Mouse (Mus musculus): Measurements from ENCODE around the gene Nfib. TPM values are rescaled to one million over a fixed set of nuclear protein-coding genes. Genes with fewer than 3 reads are reported as not detected.

Gene Nfib
- polyA plus RNA-seq, 1 experiment from 2014 or later = 72.0 TPM

- WGBS = 91% methylated on average over 10 of the region's 10 CpGs
- Histone ChIP-seq H3K27me3 (ENCODE audit: control insufficient read depth, insufficient read depth, low read length) (no peaks in the 10 kb centered on the region), H3K4me1 (ENCODE audit: control insufficient read depth, insufficient read depth, low read length) (no peaks in the 10 kb centered on the region), H3K36me3 (ENCODE audit: control insufficient read depth, insufficient read depth, low read length) (no peaks in the 10 kb centered on the region), H3K4me2 (ENCODE audit: low read length) (no peak overlapping the region), H3K9ac (replicated peaks; ENCODE audit: low read length) (no peak overlapping the region), H3K9me3 (ENCODE audit: control insufficient read depth, low read length) (no peaks in the 10 kb centered on the region), H3K4me3 (replicated peaks; ENCODE audit: low read depth, low read length) (no peak overlapping the region), H3K27ac (replicated peaks; ENCODE audit: low read depth, low read length) (no peak overlapping the region)
- DNase-seq (no peak), ATAC-seq (ENCODE audit: low FRiP score, low TSS enrichment) (no peak)
These were observed 155.7 kb downstream of the Nfib start for GRCm38 (mm10) chr4:82549762-82550380.

GRCm38 (mm10) chr4:82548247-82548646, 157.3 kb downstream of the Nfib start:
- Histone ChIP-seq H3K27ac (replicated peaks; ENCODE audit: low read depth, low read length) (no peak overlapping the region), H3K27me3 (ENCODE audit: control insufficient read depth, insufficient read depth, low read length) (no peaks in the 10 kb centered on the region), H3K4me1 (ENCODE audit: control insufficient read depth, insufficient read depth, low read length) (no peaks in the 10 kb centered on the region), H3K9me3 (ENCODE audit: control insufficient read depth, low read length) (no peaks in the 10 kb centered on the region), H3K36me3 (ENCODE audit: control insufficient read depth, insufficient read depth, low read length) (no peaks in the 10 kb centered on the region), H3K4me3 (replicated peaks; ENCODE audit: low read depth, low read length) (no peak overlapping the region), H3K9ac (replicated peaks; ENCODE audit: low read length) (no peak overlapping the region), H3K4me2 (ENCODE audit: low read length) (no peak overlapping the region)
- 98% methylated on average over 1 of the region's 1 CpGs for WGBS
- DNase-seq = no peak
- ATAC-seq (ENCODE audit: low FRiP score, low TSS enrichment) = no peak

- ATAC-seq (ENCODE audit: low FRiP score, low TSS enrichment) (no peak), DNase-seq (no peak)
- Histone ChIP-seq H3K9me3 (ENCODE audit: control insufficient read depth, low read length) (no peaks in the 10 kb centered on the region), H3K27me3 (ENCODE audit: control insufficient read depth, insufficient read depth, low read length) (peaks cover 8% of the 10 kb centered on the region), H3K4me3 (replicated peaks; ENCODE audit: low read depth, low read length) (no peak overlapping the region), H3K4me2 (ENCODE audit: low read length) (no peak overlapping the region), H3K4me1 (ENCODE audit: control insufficient read depth, insufficient read depth, low read length) (0 out of 2 replicates have a peak, but pooled peaks cover under 1% of the 10 kb centered on the region), H3K9ac (replicated peaks; ENCODE audit: low read length) (no peak overlapping the region), H3K36me3 (ENCODE audit: control insufficient read depth, insufficient read depth, low read length) (no peaks in the 10 kb centered on the region), H3K27ac (replicated peaks; ENCODE audit: low read depth, low read length) (no peak overlapping the region)
- 75% methylated on average over 3 of the region's 3 CpGs for WGBS
These were observed 161.6 kb downstream of the Nfib start for GRCm38 (mm10) chr4:82543936-82544335.

- H3K4me2 ChIP-seq (ENCODE audit: low read length) = no peak overlapping the region
- 34% methylated on average over 4 of the region's 4 CpGs for WGBS
- no peaks in the 10 kb centered on the region for H3K9me3 ChIP-seq (ENCODE audit: control insufficient read depth, low read length)
- no peak overlapping the region for H3K4me3 ChIP-seq (replicated peaks; ENCODE audit: low read depth, low read length)
- DNase-seq (no peak), ATAC-seq (ENCODE audit: low FRiP score, low TSS enrichment) (no peak)
- H3K9ac ChIP-seq (replicated peaks; ENCODE audit: low read length) = no peak overlapping the region
- H3K27ac ChIP-seq (replicated peaks; ENCODE audit: low read depth, low read length) = no peak overlapping the region
- H3K4me1 ChIP-seq (ENCODE audit: control insufficient read depth, insufficient read depth, low read length) = peaks cover 6% of the 10 kb centered on the region; the same call in 1 of the 2 replicates
- H3K27me3 ChIP-seq (ENCODE audit: control insufficient read depth, insufficient read depth, low read length) = peaks cover 13% of the 10 kb centered on the region
- H3K36me3 ChIP-seq (ENCODE audit: control insufficient read depth, insufficient read depth, low read length) = no peaks in the 10 kb centered on the region
These were observed 162.2 kb downstream of the Nfib start for GRCm38 (mm10) chr4:82543398-82543740.

GRCm38 (mm10) chr4:82542656-82543397, 162.7 kb downstream of the Nfib start:
- 62% methylated on average over 10 of the region's 10 CpGs for WGBS
- ATAC-seq (ENCODE audit: low FRiP score, low TSS enrichment) (no peak), DNase-seq (no peak)
- no peaks in the 10 kb centered on the region for H3K36me3 ChIP-seq (ENCODE audit: control insufficient read depth, insufficient read depth, low read length)
- H3K4me1 ChIP-seq (ENCODE audit: control insufficient read depth, insufficient read depth, low read length) = peaks cover 6% of the 10 kb centered on the region; the same call in 1 of the 2 replicates
- no peaks in the 10 kb centered on the region for H3K9me3 ChIP-seq (ENCODE audit: control insufficient read depth, low read length)
- no peak overlapping the region for H3K27ac ChIP-seq (replicated peaks; ENCODE audit: low read depth, low read length)
- H3K4me2 ChIP-seq (ENCODE audit: low read length) = no peak overlapping the region
- H3K27me3 ChIP-seq (ENCODE audit: control insufficient read depth, insufficient read depth, low read length) = peaks cover 15% of the 10 kb centered on the region
- no peak overlapping the region for H3K4me3 ChIP-seq (replicated peaks; ENCODE audit: low read depth, low read length)
- no peak overlapping the region for H3K9ac ChIP-seq (replicated peaks; ENCODE audit: low read length)

- Histone ChIP-seq H3K9me3 (ENCODE audit: control insufficient read depth, low read length) (no peaks in the 10 kb centered on the region), H3K9ac (replicated peaks; ENCODE audit: low read length) (no peak overlapping the region), H3K4me1 (ENCODE audit: control insufficient read depth, insufficient read depth, low read length) (peaks cover 10% of the 10 kb centered on the region), H3K4me2 (ENCODE audit: low read length) (no peak overlapping the region), H3K4me3 (replicated peaks; ENCODE audit: low read depth, low read length) (no peak overlapping the region), H3K27me3 (ENCODE audit: control insufficient read depth, insufficient read depth, low read length) (peaks cover 20% of the 10 kb centered on the region), H3K36me3 (ENCODE audit: control insufficient read depth, insufficient read depth, low read length) (no peaks in the 10 kb centered on the region), H3K27ac (replicated peaks; ENCODE audit: low read depth, low read length) (no peak overlapping the region)
- 28% methylated on average over 7 of the region's 7 CpGs for WGBS
- DNase-seq = peak; percentile 94
- ATAC-seq (ENCODE audit: low FRiP score, low TSS enrichment) = peak; percentile 77
These were observed 163.5 kb downstream of the Nfib start for GRCm38 (mm10) chr4:82541894-82542510.

GRCm38 (mm10) chr4:82540466-82540990, 165.0 kb downstream of the Nfib start:
- Histone ChIP-seq H3K4me2 (ENCODE audit: low read length) (no peak overlapping the region), H3K36me3 (ENCODE audit: control insufficient read depth, insufficient read depth, low read length) (no peaks in the 10 kb centered on the region), H3K4me3 (replicated peaks; ENCODE audit: low read depth, low read length) (no peak overlapping the region), H3K27ac (replicated peaks; ENCODE audit: low read depth, low read length) (no peak overlapping the region), H3K9me3 (ENCODE audit: control insufficient read depth, low read length) (no peaks in the 10 kb centered on the region), H3K9ac (replicated peaks; ENCODE audit: low read length) (no peak overlapping the region), H3K27me3 (ENCODE audit: control insufficient read depth, insufficient read depth, low read length) (peaks cover 32% of the 10 kb centered on the region), H3K4me1 (ENCODE audit: control insufficient read depth, insufficient read depth, low read length) (peaks cover 18% of the 10 kb centered on the region)
- 70% methylated on average over 5 of the region's 5 CpGs for WGBS
- DNase-seq = no peak
- no peak for ATAC-seq (ENCODE audit: low FRiP score, low TSS enrichment)

- Histone ChIP-seq H3K4me2 (ENCODE audit: low read length) (peak overlapping the region; percentile 62; the same call in 1 of the 2 replicates), H3K4me3 (replicated peaks; ENCODE audit: low read depth, low read length) (no peak overlapping the region), H3K27ac (replicated peaks; ENCODE audit: low read depth, low read length) (no peak overlapping the region), H3K9me3 (ENCODE audit: control insufficient read depth, low read length) (no peaks in the 10 kb centered on the region), H3K27me3 (ENCODE audit: control insufficient read depth, insufficient read depth, low read length) (peaks cover 37% of the 10 kb centered on the region), H3K36me3 (ENCODE audit: control insufficient read depth, insufficient read depth, low read length) (no peaks in the 10 kb centered on the region), H3K9ac (replicated peaks; ENCODE audit: low read length) (no peak overlapping the region), H3K4me1 (ENCODE audit: control insufficient read depth, insufficient read depth, low read length) (peaks cover 18% of the 10 kb centered on the region)
- DNase-seq = no peak
- 35% methylated on average over 2 of the region's 2 CpGs for WGBS
- no peak for ATAC-seq (ENCODE audit: low FRiP score, low TSS enrichment)
These were observed 165.5 kb downstream of the Nfib start for GRCm38 (mm10) chr4:82540048-82540410.
